Comparison of ENCODE assay signal across 13 mouse cellular contexts in the genomic region with DNA sequence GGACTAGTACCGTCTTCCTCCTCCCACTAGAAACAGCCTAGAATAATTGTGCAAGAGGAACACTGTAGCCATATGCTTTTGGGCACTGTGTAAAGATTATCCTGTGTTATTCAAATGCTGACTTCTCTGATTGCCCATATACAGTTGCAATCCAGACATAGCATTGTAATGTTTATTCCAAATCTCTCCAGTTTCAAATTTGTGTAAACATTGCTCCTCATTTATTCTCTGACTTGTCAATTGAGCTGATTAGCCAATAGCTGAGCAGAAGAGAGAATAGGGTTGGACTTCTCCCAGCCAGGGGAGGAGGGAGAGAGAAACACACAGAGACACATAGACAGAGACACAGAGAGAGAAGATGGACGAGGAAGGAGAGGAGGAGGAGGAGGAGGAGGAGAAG. TPM values are rescaled to one million over a fixed set of nuclear protein-coding genes. Genes with fewer than 3 reads are reported as not detected.
DNase-seq lines count a peak whose midpoint lies in the region; ATAC-seq and TF ChIP-seq lines count a peak whose summit lies in the region.
"Had no signal": no experiment of that assay in that cellular context is flagged by ENCODE, and none has a peak within 500 bp of the region (broad histone marks: within the 10 kb centered on the region; RNA-seq: fewer than 3 reads in every experiment).

No protein-coding gene starts in this region.

- no peak overlapping the region for H3K4me3 ChIP-seq in kidney, postnatal 0 days (replicated peaks; ENCODE audit: low read depth, low read length)
- H3K4me3 ChIP-seq in kidney, embryonic 15.5 days (replicated peaks) = no peak overlapping the region
- H3K4me3 ChIP-seq in embryonic facial prominence, embryonic 13.5 days = no peak overlapping the region
- peak overlapping the region; percentile 28 for H3K4me3 ChIP-seq in megakaryocyte, embryonic 14.5 days (replicated peaks)

- H3K4me2 ChIP-seq in kidney, postnatal 0 days (ENCODE audit: low read length) = no peak overlapping the region
- H3K4me2 ChIP-seq in kidney, embryonic 15.5 days = no peak overlapping the region
- H3K4me2 ChIP-seq in embryonic facial prominence, embryonic 13.5 days = no peak overlapping the region
- H3K4me2 ChIP-seq: hindbrain, embryonic 14.5 days had no signal

- no peaks in the 10 kb centered on the region for H3K27me3 ChIP-seq in kidney, postnatal 0 days (ENCODE audit: insufficient read depth, low read length)
- H3K27me3 ChIP-seq in kidney, embryonic 15.5 days = no peaks in the 10 kb centered on the region
- H3K27me3 ChIP-seq in embryonic facial prominence, embryonic 13.5 days = no peaks in the 10 kb centered on the region
- H3K27me3 ChIP-seq in megakaryocyte, embryonic 14.5 days (replicated peaks) = no peaks in the 10 kb centered on the region

- H3K9ac ChIP-seq in kidney, postnatal 0 days (ENCODE audit: low read depth, low read length) = no peak overlapping the region
- H3K9ac ChIP-seq in kidney, embryonic 15.5 days = no peak overlapping the region
- H3K9ac ChIP-seq in embryonic facial prominence, embryonic 13.5 days = no peak overlapping the region
- H3K9ac ChIP-seq: hindbrain, embryonic 14.5 days had no signal

- no peaks in the 10 kb centered on the region for H3K36me3 ChIP-seq in kidney, postnatal 0 days (ENCODE audit: insufficient read depth, low read length)
- peaks cover 10% of the 10 kb centered on the region; the same call in 1 of the 2 replicates for H3K36me3 ChIP-seq in kidney, embryonic 15.5 days
- 0 out of 2 replicates have a peak, but pooled peaks cover 6% of the 10 kb centered on the region for H3K36me3 ChIP-seq in embryonic facial prominence, embryonic 13.5 days
- peaks cover 71% of the 10 kb centered on the region for H3K36me3 ChIP-seq in megakaryocyte, embryonic 14.5 days (replicated peaks; ENCODE audit: low read length)

- no peak overlapping the region for H3K27ac ChIP-seq in kidney, postnatal 0 days
- H3K27ac ChIP-seq in kidney, embryonic 15.5 days = no peak overlapping the region
- peak overlapping the region; percentile 73; the same call in 1 of the 2 replicates for H3K27ac ChIP-seq in embryonic facial prominence, embryonic 13.5 days
- H3K27ac ChIP-seq: hindbrain, embryonic 14.5 days had no signal

- 0 out of 2 replicates have a peak, but pooled peaks have one; percentile 11 for ATAC-seq in kidney, postnatal 0 days (replicated peaks; ENCODE audit: low FRiP score, low read depth)
- no peak for ATAC-seq in kidney, embryonic 15.5 days (replicated peaks; ENCODE audit: low FRiP score)
- ATAC-seq in embryonic facial prominence, embryonic 13.5 days (ENCODE audit: insufficient number of reproducible peaks, insufficient read depth, low FRiP score, low TSS enrichment, low read depth) = no peak

- H3K9me3 ChIP-seq in kidney, postnatal 0 days (replicated peaks; ENCODE audit: low read length) = no peaks in the 10 kb centered on the region
- H3K9me3 ChIP-seq in kidney, embryonic 15.5 days (replicated peaks) = no peaks in the 10 kb centered on the region
- H3K9me3 ChIP-seq in embryonic facial prominence, embryonic 13.5 days = no peaks in the 10 kb centered on the region
- no peaks in the 10 kb centered on the region for H3K9me3 ChIP-seq in megakaryocyte, embryonic 14.5 days

- DNase-seq in kidney, postnatal 0 days (ENCODE audit: low spot score) = no peak
- peak; percentile 51 for DNase-seq in adipocyte (ENCODE audit: low spot score)
- no peak for DNase-seq in adrenal gland, postnatal 36 days
- DNase-seq in B cell, adult 2 months = no peak
- DNase-seq: kidney, adult 9 months had no signal

- TF ChIP-seq CTCF in kidney, postnatal 0 days (IDR thresholded peaks at IDR 0.05; ENCODE audit: low read depth) = no peak

- 54% methylated on average over 2 of the region's 2 CpGs for WGBS in kidney, postnatal 0 days
- WGBS in kidney, embryonic 15.5 days = 66% methylated on average over 2 of the region's 2 CpGs
- 47% methylated on average over 2 of the region's 2 CpGs for WGBS in embryonic facial prominence, embryonic 13.5 days

- H3K4me1 ChIP-seq in kidney, postnatal 0 days (replicated peaks; ENCODE audit: insufficient read depth, low read length) = no peaks in the 10 kb centered on the region
- no peaks in the 10 kb centered on the region for H3K4me1 ChIP-seq in kidney, embryonic 15.5 days
- H3K4me1 ChIP-seq in embryonic facial prominence, embryonic 13.5 days = no peaks in the 10 kb centered on the region
- peaks cover 26% of the 10 kb centered on the region for H3K4me1 ChIP-seq in megakaryocyte, embryonic 14.5 days

RNA-seq across cellular contexts. Expression of a gene that starts 26.8 kb away (rescaled TPM):
- 49.0 and 50.3 TPM in 2 replicates for polyA plus RNA-seq in kidney, postnatal 0 days (2015; fragmentation: Nextera tagmentation; extraction: Ambion mirVana)
- polyA plus RNA-seq in kidney, embryonic 15.5 days (2015; fragmentation: Nextera tagmentation; extraction: Ambion mirVana) = 64.9 and 65.6 TPM in 2 replicates
- polyA plus RNA-seq in embryonic facial prominence, embryonic 13.5 days (2015; fragmentation: Nextera tagmentation; extraction: Ambion mirVana) = 72.4 and 78.7 TPM in 2 replicates
- 3.0 TPM in 1 of 2 replicates, not detected in the other for polyA plus RNA-seq in megakaryocyte, embryonic 14.5 days (2012; ENCODE audit: insufficient read depth, low replicate concordance)
- total RNA-seq in adrenal gland, postnatal 36 days (2021) = 10 to 100 TPM; 24.1 to 24.4 TPM

RNA-seq across cellular contexts. Expression of a gene that starts 26.9 kb away (rescaled TPM):
- not detected in 2 replicates for polyA plus RNA-seq in kidney, postnatal 0 days (2015; fragmentation: Nextera tagmentation; extraction: Ambion mirVana)
- polyA plus RNA-seq in kidney, embryonic 15.5 days (2015; fragmentation: Nextera tagmentation; extraction: Ambion mirVana) = not detected in 2 replicates
- not detected in 2 replicates for polyA plus RNA-seq in embryonic facial prominence, embryonic 13.5 days (2015; fragmentation: Nextera tagmentation; extraction: Ambion mirVana)
- not detected in 2 replicates for polyA plus RNA-seq in megakaryocyte, embryonic 14.5 days (2012; ENCODE audit: insufficient read depth, low replicate concordance)
- total RNA-seq in adrenal gland, postnatal 36 days (2021) = not detected
- total RNA-seq: left cerebral cortex, postnatal 25 days had no signal
- polyA plus RNA-seq: cortical plate, adult 2 months; heart, embryonic 16.5 days; hindbrain, embryonic 14.5 days; neural tube, embryonic 14.5 days had no signal

RNA-seq across cellular contexts. Expression of a gene that starts 35.9 kb away (rescaled TPM):
- 8.4 and 10.9 TPM in 2 replicates for polyA plus RNA-seq in kidney, postnatal 0 days (2015; fragmentation: Nextera tagmentation; extraction: Ambion mirVana)
- polyA plus RNA-seq in kidney, embryonic 15.5 days (2015; fragmentation: Nextera tagmentation; extraction: Ambion mirVana) = 6.2 and 8.5 TPM in 2 replicates
- polyA plus RNA-seq in embryonic facial prominence, embryonic 13.5 days (2015; fragmentation: Nextera tagmentation; extraction: Ambion mirVana) = 4.4 and 5.3 TPM in 2 replicates
- 4.3 TPM in 1 of 2 replicates, not detected in the other for polyA plus RNA-seq in megakaryocyte, embryonic 14.5 days (2012; ENCODE audit: insufficient read depth, low replicate concordance)
- 10 to 100 TPM; 18.2 to 21.6 TPM for total RNA-seq in adrenal gland, postnatal 36 days (2021)

RNA-seq across cellular contexts. Expression of a gene that starts 49.1 kb away (rescaled TPM):
- polyA plus RNA-seq in kidney, postnatal 0 days (2015; fragmentation: Nextera tagmentation; extraction: Ambion mirVana) = 58.4 and 65.4 TPM in 2 replicates
- 74.4 and 78.5 TPM in 2 replicates for polyA plus RNA-seq in kidney, embryonic 15.5 days (2015; fragmentation: Nextera tagmentation; extraction: Ambion mirVana)
- 87.1 and 89.4 TPM in 2 replicates for polyA plus RNA-seq in embryonic facial prominence, embryonic 13.5 days (2015; fragmentation: Nextera tagmentation; extraction: Ambion mirVana)
- 17.7 and 40.8 TPM in 2 replicates for polyA plus RNA-seq in megakaryocyte, embryonic 14.5 days (2012; ENCODE audit: insufficient read depth, low replicate concordance)
- total RNA-seq in adrenal gland, postnatal 36 days (2021) = 10 to 100 TPM; 30.8 to 46.9 TPM

Comparison
In these comparisons a context has a peak if more than half of its experiments do, and no peak if none do; other contexts are left out.
1. RNA of a gene that starts 26.8 kb away (polyA plus RNA-seq): 72.4 to 78.7 TPM in embryonic facial prominence, embryonic 13.5 days, 64.9 to 65.6 TPM in kidney, embryonic 15.5 days and 49.0 to 50.3 TPM in kidney, postnatal 0 days; 3.0 TPM in megakaryocyte, embryonic 14.5 days; every median in the first group is over 10 times any median in the second.